Mouse (Mus musculus) kidney, adult 2 months (tissue): Measurements from ENCODE around the gene Efcab5.

ENCODE experiments used
- CTCF ChIP-seq: fragments of 200-500 bp; conservative IDR thresholded peaks from 2 replicates; pipeline ENCODE4 v1.5.1; 2011; ENCODE audit warnings: low read depth, mild to moderate bottlenecking, control low read depth, low read length, moderate library complexity, mixed read lengths; ENCODE audit not compliant: insufficient read depth, insufficient read length
- POLR2A ChIP-seq: fragments of 200-500 bp; IDR thresholded peaks from one replicate; pipeline ENCODE4 v1.6.1; 2011; ENCODE audit warnings: low read depth, low read length, control low read depth

GRCm38 (mm10) chr11:77182041-77182440 lies 6.7 kb downstream of the Efcab5 start:
- TF ChIP-seq CTCF (no peak), POLR2A (no peak)
